Mouse (Mus musculus): ENCODE measurements around the gene 1700023F06Rik. TPM values are rescaled to one million over a fixed set of nuclear protein-coding genes. Genes with fewer than 3 reads are reported as not detected.

1700023F06Rik gene
- polyA plus RNA-seq, 1 experiment = 0.51 TPM

- Histone ChIP-seq H3K36me3 (ENCODE audit: control insufficient read depth, insufficient read depth, low read length) (peaks cover 8% of the 10 kb centered on the region; the same call in 1 of the 2 replicates), H3K4me3 (ENCODE audit: low read depth, low read length) (peak within 1 kb of the TSS; percentile 70), H3K27ac (ENCODE audit: insufficient read depth, low read depth, low read length) (peak within 1 kb of the TSS; percentile 46; the same call in 1 of the 2 replicates), H3K4me1 (ENCODE audit: control insufficient read depth, insufficient read depth, insufficient read length, low read length) (peaks cover 23% of the 10 kb centered on the region), H3K27me3 (ENCODE audit: control insufficient read depth, insufficient read depth, low read length) (no peaks in the 10 kb centered on the region)
- TF ChIP-seq POLR2A (IDR thresholded peaks at IDR 0.05; ENCODE audit: low read depth, low read length) (0 out of 2 replicates have a peak, but pooled peaks have one; percentile 17), CTCF (IDR thresholded peaks at IDR 0.05; ENCODE audit: extremely low read depth, insufficient read length, insufficient replicate concordance, low read depth, low read length) (no peak)
- WGBS = 1% methylated on average over 45 of the region's 45 CpGs
These were observed 9.6 kb upstream of the 1700023F06Rik start, which contains the start of gene Spata32 for GRCm38 (mm10) chr11:103217790-103218516. Gene Spata32 (minus strand): TSS chr11:103218432.

- Histone ChIP-seq H3K27ac (ENCODE audit: insufficient read depth, low read depth, low read length) (no peak overlapping the region), H3K4me3 (ENCODE audit: low read depth, low read length) (no peak overlapping the region), H3K4me1 (ENCODE audit: control insufficient read depth, insufficient read depth, insufficient read length, low read length) (peaks cover 7% of the 10 kb centered on the region), H3K27me3 (ENCODE audit: control insufficient read depth, insufficient read depth, low read length) (no peaks in the 10 kb centered on the region), H3K36me3 (ENCODE audit: control insufficient read depth, insufficient read depth, low read length) (0 out of 2 replicates have a peak, but pooled peaks cover 3% of the 10 kb centered on the region)
- TF ChIP-seq CTCF (IDR thresholded peaks at IDR 0.05; ENCODE audit: extremely low read depth, insufficient read length, insufficient replicate concordance, low read depth, low read length) (no peak), POLR2A (IDR thresholded peaks at IDR 0.05; ENCODE audit: low read depth, low read length) (no peak)
- WGBS = 17% methylated on average over 1 of the region's 1 CpGs
These were observed 7.0 kb upstream of the 1700023F06Rik start for GRCm38 (mm10) chr11:103215355-103215754.

- peaks cover 4% of the 10 kb centered on the region; the same call in 1 of the 2 replicates for H3K4me1 ChIP-seq (ENCODE audit: control insufficient read depth, insufficient read depth, insufficient read length, low read length)
- no peaks in the 10 kb centered on the region for H3K27me3 ChIP-seq (ENCODE audit: control insufficient read depth, insufficient read depth, low read length)
- no peak overlapping the region for H3K4me3 ChIP-seq (ENCODE audit: low read depth, low read length)
- no peaks in the 10 kb centered on the region for H3K36me3 ChIP-seq (ENCODE audit: control insufficient read depth, insufficient read depth, low read length)
- no peak overlapping the region for H3K27ac ChIP-seq (ENCODE audit: insufficient read depth, low read depth, low read length)
- WGBS = 82% methylated on average over 5 of the region's 5 CpGs
- TF ChIP-seq CTCF (IDR thresholded peaks at IDR 0.05; ENCODE audit: extremely low read depth, insufficient read length, insufficient replicate concordance, low read depth, low read length) (peak; percentile 43; the same call in 1 of the 2 replicates), POLR2A (IDR thresholded peaks at IDR 0.05; ENCODE audit: low read depth, low read length) (no peak)
These were observed 5.4 kb upstream of the 1700023F06Rik start for GRCm38 (mm10) chr11:103213712-103214111.

GRCm38 (mm10) chr11:103210291-103210690, 1.9 kb upstream of the 1700023F06Rik start:
- no peaks in the 10 kb centered on the region for H3K27me3 ChIP-seq (ENCODE audit: control insufficient read depth, insufficient read depth, low read length)
- H3K4me3 ChIP-seq (ENCODE audit: low read depth, low read length) = no peak overlapping the region
- no peaks in the 10 kb centered on the region for H3K4me1 ChIP-seq (ENCODE audit: control insufficient read depth, insufficient read depth, insufficient read length, low read length)
- no peak for TF ChIP-seq POLR2A (IDR thresholded peaks at IDR 0.05; ENCODE audit: low read depth, low read length)
- TF ChIP-seq CTCF (IDR thresholded peaks at IDR 0.05; ENCODE audit: extremely low read depth, insufficient read length, insufficient replicate concordance, low read depth, low read length) = no peak
- no peaks in the 10 kb centered on the region for H3K36me3 ChIP-seq (ENCODE audit: control insufficient read depth, insufficient read depth, low read length)
- H3K27ac ChIP-seq (ENCODE audit: insufficient read depth, low read depth, low read length) = no peak overlapping the region
- WGBS = 62% methylated on average over 8 of the region's 8 CpGs

GRCm38 (mm10) chr11:103206203-103206602, 2.2 kb downstream of the 1700023F06Rik start:
- no peak overlapping the region for H3K4me3 ChIP-seq (ENCODE audit: low read depth, low read length)
- H3K4me1 ChIP-seq (ENCODE audit: control insufficient read depth, insufficient read depth, insufficient read length, low read length) = no peaks in the 10 kb centered on the region
- H3K27ac ChIP-seq (ENCODE audit: insufficient read depth, low read depth, low read length) = no peak overlapping the region
- no peaks in the 10 kb centered on the region for H3K27me3 ChIP-seq (ENCODE audit: control insufficient read depth, insufficient read depth, low read length)
- TF ChIP-seq POLR2A (IDR thresholded peaks at IDR 0.05; ENCODE audit: low read depth, low read length) (no peak), CTCF (IDR thresholded peaks at IDR 0.05; ENCODE audit: extremely low read depth, insufficient read length, insufficient replicate concordance, low read depth, low read length) (no peak)
- no peaks in the 10 kb centered on the region for H3K36me3 ChIP-seq (ENCODE audit: control insufficient read depth, insufficient read depth, low read length)
- 89% methylated on average over 6 of the region's 6 CpGs for WGBS

DNA sequence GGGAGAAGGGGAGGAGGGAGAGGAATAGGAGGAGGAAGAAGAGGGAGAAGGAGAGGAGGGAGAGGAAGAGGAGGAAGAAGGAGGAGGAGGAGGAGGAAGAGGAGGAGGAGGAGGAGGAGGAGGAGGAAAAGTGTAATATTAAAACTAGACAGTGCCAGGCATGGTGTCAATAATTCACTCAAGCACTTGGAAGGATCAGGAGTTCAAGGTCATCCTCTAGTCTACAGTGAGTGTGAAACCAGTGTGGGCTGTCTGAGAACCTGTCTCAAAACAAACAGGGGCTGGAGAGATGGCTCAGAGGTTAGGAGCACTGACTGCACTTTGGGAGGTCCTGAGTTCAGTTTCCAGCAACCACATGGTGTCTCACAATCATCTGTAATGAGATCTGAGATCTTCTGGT, 6.0 kb downstream of the 1700023F06Rik start:
- no peaks in the 10 kb centered on the region for H3K36me3 ChIP-seq (ENCODE audit: control insufficient read depth, insufficient read depth, low read length)
- peaks cover 3% of the 10 kb centered on the region for H3K4me1 ChIP-seq (ENCODE audit: control insufficient read depth, insufficient read depth, insufficient read length, low read length)
- H3K27ac ChIP-seq (ENCODE audit: insufficient read depth, low read depth, low read length) = no peak overlapping the region
- TF ChIP-seq CTCF (IDR thresholded peaks at IDR 0.05; ENCODE audit: extremely low read depth, insufficient read length, insufficient replicate concordance, low read depth, low read length) (no peak), POLR2A (IDR thresholded peaks at IDR 0.05; ENCODE audit: low read depth, low read length) (no peak)
- H3K4me3 ChIP-seq (ENCODE audit: low read depth, low read length) = no peak overlapping the region
- H3K27me3 ChIP-seq (ENCODE audit: control insufficient read depth, insufficient read depth, low read length) = peaks cover 15% of the 10 kb centered on the region

DNA sequence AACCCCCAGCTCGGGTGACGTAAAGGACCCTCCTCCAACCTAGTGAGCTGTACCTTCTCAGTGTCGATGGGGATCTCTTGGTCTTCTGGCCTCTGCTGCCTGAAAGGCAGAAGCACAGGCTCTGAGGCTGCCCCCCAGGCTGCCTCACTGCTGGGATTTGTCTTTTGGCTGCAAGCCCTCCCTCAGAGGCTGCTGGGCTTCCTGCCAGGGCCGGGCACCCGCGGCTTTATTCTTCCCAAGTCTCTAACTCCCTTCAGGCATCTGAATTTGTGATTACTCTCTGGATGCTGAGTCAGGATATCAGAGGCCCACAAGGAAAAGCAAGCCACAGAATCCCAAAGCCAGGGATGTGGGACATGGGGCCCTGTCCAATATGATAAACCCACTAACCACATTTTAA, 6.7 kb downstream of the 1700023F06Rik start:
- 40% methylated on average over 6 of the region's 6 CpGs for WGBS
- H3K27ac ChIP-seq (ENCODE audit: insufficient read depth, low read depth, low read length) = no peak overlapping the region
- TF ChIP-seq CTCF (IDR thresholded peaks at IDR 0.05; ENCODE audit: extremely low read depth, insufficient read length, insufficient replicate concordance, low read depth, low read length) (no peak), POLR2A (IDR thresholded peaks at IDR 0.05; ENCODE audit: low read depth, low read length) (no peak)
- H3K36me3 ChIP-seq (ENCODE audit: control insufficient read depth, insufficient read depth, low read length) = no peaks in the 10 kb centered on the region
- H3K4me3 ChIP-seq (ENCODE audit: low read depth, low read length) = no peak overlapping the region
- peaks cover 3% of the 10 kb centered on the region for H3K4me1 ChIP-seq (ENCODE audit: control insufficient read depth, insufficient read depth, insufficient read length, low read length)
- H3K27me3 ChIP-seq (ENCODE audit: control insufficient read depth, insufficient read depth, low read length) = peaks cover 15% of the 10 kb centered on the region
